In genomic region chr7:126948626-126949025, GRCm38 (mm10) we compare ENCODE assay signal across 15 mouse cellular contexts. TPM values are rescaled to one million over a fixed set of nuclear protein-coding genes. Genes with fewer than 3 reads are reported as not detected.
DNase-seq lines count a peak whose midpoint lies in the region; ATAC-seq and TF ChIP-seq lines count a peak whose summit lies in the region.
"Had no signal": no experiment of that assay in that cellular context is flagged by ENCODE, and none has a peak within 500 bp of the region (broad histone marks: within the 10 kb centered on the region; RNA-seq: fewer than 3 reads in every experiment).

No protein-coding gene starts in this region.

- peaks cover 15% of the 10 kb centered on the region for H3K4me1 ChIP-seq in heart, embryonic 13.5 days
- H3K4me1 ChIP-seq in cortical plate, adult 2 months (ENCODE audit: control insufficient read depth, insufficient read depth, low read length): peaks cover 2% of the 10 kb centered on the region
- H3K4me1 ChIP-seq in hindbrain, embryonic 12.5 days: peaks cover 41% of the 10 kb centered on the region
- peaks cover 51% of the 10 kb centered on the region for H3K4me1 ChIP-seq in midbrain, embryonic 15.5 days

- 69% methylated on average over 10 of the region's 10 CpGs for WGBS in heart, embryonic 13.5 days
- WGBS in hindbrain, embryonic 12.5 days: 80% methylated on average over 10 of the region's 10 CpGs
- 76% methylated on average over 10 of the region's 10 CpGs for WGBS in midbrain, embryonic 15.5 days

- no peak overlapping the region for H3K27ac ChIP-seq in heart, embryonic 13.5 days (replicated peaks)
- peak overlapping the region; percentile 89 for H3K27ac ChIP-seq in cortical plate, adult 2 months (ENCODE audit: insufficient read depth, low read length)
- peak overlapping the region; percentile 87 for H3K27ac ChIP-seq in hindbrain, embryonic 12.5 days
- H3K27ac ChIP-seq in midbrain, embryonic 15.5 days: peak overlapping the region; percentile 89
- H3K27ac ChIP-seq: liver, embryonic 15.5 days had no signal

- no peak for ATAC-seq in heart, embryonic 13.5 days (ENCODE audit: extremely low read depth, insufficient number of reproducible peaks, low FRiP score, low TSS enrichment)
- no peak for ATAC-seq in hindbrain, embryonic 12.5 days (ENCODE audit: low FRiP score)
- no peak for ATAC-seq in midbrain, embryonic 15.5 days (replicated peaks)
- ATAC-seq: inflammation-experienced regulatory T-cells, adult 6 months had no signal

- peaks cover 24% of the 10 kb centered on the region for H3K36me3 ChIP-seq in heart, embryonic 13.5 days
- peaks cover 27% of the 10 kb centered on the region for H3K36me3 ChIP-seq in hindbrain, embryonic 12.5 days
- H3K36me3 ChIP-seq in midbrain, embryonic 15.5 days (replicated peaks): peaks cover 10% of the 10 kb centered on the region; the same call in 1 of the 2 replicates
- H3K36me3 ChIP-seq: liver, embryonic 15.5 days had no signal

- no peak for DNase-seq in heart, adult 11 months
- DNase-seq in heart, adult 8-10 months (ENCODE audit: low spot score): no peak
- no peak for DNase-seq in gastrocnemius, adult 18-20 months (ENCODE audit: low spot score)
- no peak for DNase-seq in lung, postnatal 36 days
- DNase-seq: gastrocnemius, postnatal 10 days; kidney, postnatal 36 days had no signal

- H3K4me2 ChIP-seq in heart, embryonic 13.5 days: 0 out of 2 replicates have a peak overlapping the region, but pooled peaks have one; percentile 99
- peak overlapping the region; percentile 97 for H3K4me2 ChIP-seq in hindbrain, embryonic 12.5 days (replicated peaks)
- peak overlapping the region; percentile 92 for H3K4me2 ChIP-seq in midbrain, embryonic 15.5 days

- H3K27me3 ChIP-seq in heart, embryonic 13.5 days (replicated peaks): peaks cover 51% of the 10 kb centered on the region
- peaks cover 41% of the 10 kb centered on the region for H3K27me3 ChIP-seq in hindbrain, embryonic 12.5 days
- H3K27me3 ChIP-seq in midbrain, embryonic 15.5 days (replicated peaks): no peaks in the 10 kb centered on the region

- TF ChIP-seq POLR2A in cortical plate, adult 2 months (IDR thresholded peaks at IDR 0.05; ENCODE audit: extremely low read depth, insufficient read depth, low read length): no peak

- no peak overlapping the region for H3K4me3 ChIP-seq in heart, embryonic 13.5 days
- peak overlapping the region; percentile 66 for H3K4me3 ChIP-seq in cortical plate, adult 2 months (ENCODE audit: insufficient read depth, low read length)
- peak overlapping the region; percentile 47 for H3K4me3 ChIP-seq in hindbrain, embryonic 12.5 days
- peak overlapping the region; percentile 59 for H3K4me3 ChIP-seq in midbrain, embryonic 15.5 days

- no peak for TF ChIP-seq CTCF in cortical plate, adult 2 months (IDR thresholded peaks at IDR 0.05; ENCODE audit: extremely low read depth, insufficient read depth, low read length)

- H3K9me3 ChIP-seq in heart, embryonic 13.5 days: no peaks in the 10 kb centered on the region
- no peaks in the 10 kb centered on the region for H3K9me3 ChIP-seq in hindbrain, embryonic 12.5 days (replicated peaks)
- H3K9me3 ChIP-seq in midbrain, embryonic 15.5 days: no peaks in the 10 kb centered on the region
- H3K9me3 ChIP-seq: liver, embryonic 15.5 days had no signal

- H3K9ac ChIP-seq in heart, embryonic 13.5 days: no peak overlapping the region
- peak overlapping the region; percentile 64 for H3K9ac ChIP-seq in hindbrain, embryonic 12.5 days
- peak overlapping the region; percentile 75 for H3K9ac ChIP-seq in midbrain, embryonic 15.5 days
- H3K9ac ChIP-seq: liver, embryonic 15.5 days had no signal

RNA-seq across cellular contexts. Expression of gene Asphd1, which starts 0.8 kb away (rescaled TPM):
- polyA plus RNA-seq in heart, embryonic 13.5 days (2015; fragmentation: Nextera tagmentation; extraction: Ambion mirVana): 0.20 TPM in 2 replicates
- polyA plus RNA-seq in cortical plate, adult 2 months (2012; rRNA removed): 55.7 and 63.8 TPM in 2 replicates
- polyA plus RNA-seq in hindbrain, embryonic 12.5 days (2016; fragmentation: Nextera tagmentation; extraction: Ambion mirVana): 3.4 and 4.1 TPM in 2 replicates
- 7.8 and 8.9 TPM in 2 replicates for polyA plus RNA-seq in midbrain, embryonic 15.5 days (2015; fragmentation: Nextera tagmentation; extraction: Ambion mirVana)
- total RNA-seq in heart, adult 8-10 months (2022): under 1 TPM in 1 of 4 experiments, not detected in 3; 0.19 TPM
- total RNA-seq in gastrocnemius, adult 18-20 months (2021): not detected
- total RNA-seq: megakaryocyte, adult 5-6 weeks had no signal
- polyA plus RNA-seq: heart, embryonic 14.5 days; liver, embryonic 15.5 days; urinary bladder, adult 2 months had no signal

RNA-seq across cellular contexts. Expression of gene Sez6l2, which starts 1.7 kb away (rescaled TPM):
- polyA plus RNA-seq in heart, embryonic 13.5 days (2015; fragmentation: Nextera tagmentation; extraction: Ambion mirVana): 0.19 and 0.73 TPM in 2 replicates
- 236 and 261 TPM in 2 replicates for polyA plus RNA-seq in cortical plate, adult 2 months (2012; rRNA removed)
- 13.3 and 18.2 TPM in 2 replicates for polyA plus RNA-seq in hindbrain, embryonic 12.5 days (2016; fragmentation: Nextera tagmentation; extraction: Ambion mirVana)
- 50.5 and 56.2 TPM in 2 replicates for polyA plus RNA-seq in midbrain, embryonic 15.5 days (2015; fragmentation: Nextera tagmentation; extraction: Ambion mirVana)
- total RNA-seq in heart, adult 8-10 months (2022): 1 to 10 TPM; 2.6 to 7.2 (median 6.4) TPM
- 1 to 10 TPM in 1 of 2 experiments, under 1 TPM in 1; 0.87 to 1.2 TPM for total RNA-seq in gastrocnemius, adult 18-20 months (2021)

RNA-seq across cellular contexts. Expression of gene Kctd13, which starts 19.9 kb away (rescaled TPM):
- polyA plus RNA-seq in heart, embryonic 13.5 days (2015; fragmentation: Nextera tagmentation; extraction: Ambion mirVana): 13.1 and 14.0 TPM in 2 replicates
- 188 and 198 TPM in 2 replicates for polyA plus RNA-seq in cortical plate, adult 2 months (2012; rRNA removed)
- polyA plus RNA-seq in hindbrain, embryonic 12.5 days (2016; fragmentation: Nextera tagmentation; extraction: Ambion mirVana): 58.1 and 59.3 TPM in 2 replicates
- polyA plus RNA-seq in midbrain, embryonic 15.5 days (2015; fragmentation: Nextera tagmentation; extraction: Ambion mirVana): 133 and 136 TPM in 2 replicates
- total RNA-seq in heart, adult 8-10 months (2022): 1 to 10 TPM; 6.6 to 9.3 (median 7.3) TPM
- 1 to 10 TPM; 2.6 to 2.7 TPM for total RNA-seq in gastrocnemius, adult 18-20 months (2021)

RNA-seq across cellular contexts. Expression of gene Tmem219, which starts 25.9 kb away (rescaled TPM):
- 20.4 and 21.5 TPM in 2 replicates for polyA plus RNA-seq in heart, embryonic 13.5 days (2015; fragmentation: Nextera tagmentation; extraction: Ambion mirVana)
- polyA plus RNA-seq in cortical plate, adult 2 months (2012; rRNA removed): 31.9 and 35.9 TPM in 2 replicates
- 21.8 and 23.0 TPM in 2 replicates for polyA plus RNA-seq in hindbrain, embryonic 12.5 days (2016; fragmentation: Nextera tagmentation; extraction: Ambion mirVana)
- 33.2 and 36.1 TPM in 2 replicates for polyA plus RNA-seq in midbrain, embryonic 15.5 days (2015; fragmentation: Nextera tagmentation; extraction: Ambion mirVana)
- total RNA-seq in heart, adult 8-10 months (2022): 10 to 100 TPM; 10.3 to 13.1 (median 12.6) TPM
- total RNA-seq in gastrocnemius, adult 18-20 months (2021): 10 to 100 TPM in 1 of 2 experiments, 1 to 10 TPM in 1; 9.9 to 12.1 TPM

RNA-seq across cellular contexts. Expression of gene Cdipt, which starts 27.1 kb away (rescaled TPM):
- polyA plus RNA-seq in heart, embryonic 13.5 days (2015; fragmentation: Nextera tagmentation; extraction: Ambion mirVana): 69.5 and 79.9 TPM in 2 replicates
- 252 and 253 TPM in 2 replicates for polyA plus RNA-seq in cortical plate, adult 2 months (2012; rRNA removed)
- 87.8 and 93.5 TPM in 2 replicates for polyA plus RNA-seq in hindbrain, embryonic 12.5 days (2016; fragmentation: Nextera tagmentation; extraction: Ambion mirVana)
- polyA plus RNA-seq in midbrain, embryonic 15.5 days (2015; fragmentation: Nextera tagmentation; extraction: Ambion mirVana): 136 and 150 TPM in 2 replicates
- 10 to 100 TPM; 45.9 to 53.7 (median 50.7) TPM for total RNA-seq in heart, adult 8-10 months (2022)
- 10 to 100 TPM; 30.7 to 31.5 TPM for total RNA-seq in gastrocnemius, adult 18-20 months (2021)
